Mouse (Mus musculus) lung, embryonic 14.5 days (tissue): Measurements from ENCODE around the gene Clasp1. TPM values are rescaled to one million over a fixed set of nuclear protein-coding genes. Genes with fewer than 3 reads are reported as not detected.

Experiments
- ATAC-seq: fragments of 200-750 bp; cut with Nextera tagmentation; 2 replicates; pipeline ENCODE4 v1.8.0; 2017; ENCODE audit warnings: mild to moderate bottlenecking, moderate TSS enrichment, moderate library complexity; ENCODE audit not compliant: insufficient read depth
- DNase-seq: peaks from one replicate; pipeline ENCODE4 v3.0.0-alpha.2; 2015
- H3K27ac ChIP-seq: fragments of 300-500 bp; sonication (generic); 2 replicates; pipeline ENCODE4 v1.5.1; 2014; ENCODE audit warnings: low read depth, mild to moderate bottlenecking, moderate library complexity
- H3K27me3 ChIP-seq: fragments of 300-500 bp; sonication (generic); 2 replicates; pipeline ENCODE4 v1.6.1; 2014; ENCODE audit warnings: low read length, control low read depth; ENCODE audit not compliant: insufficient read depth
- H3K36me3 ChIP-seq: fragments of 300-500 bp; sonication (generic); 2 replicates; pipeline ENCODE4 v1.6.1; 2014; ENCODE audit warnings: control low read depth; ENCODE audit not compliant: insufficient read depth
- H3K4me1 ChIP-seq: fragments of 300-500 bp; sonication (generic); 2 replicates; pipeline ENCODE4 v1.6.1; 2014; ENCODE audit warnings: antibody characterized with exemption, control low read depth; ENCODE audit not compliant: insufficient read depth
- H3K4me2 ChIP-seq: fragments of 300-500 bp; sonication (generic); 2 replicates; pipeline ENCODE4 v1.6.1; 2014; ENCODE audit warnings: mild to moderate bottlenecking
- H3K4me3 ChIP-seq: fragments of 300-500 bp; sonication (generic); 2 replicates; pipeline ENCODE4 v1.5.1; 2014; ENCODE audit warnings: low read depth, low read length
- H3K9ac ChIP-seq: fragments of 300-500 bp; sonication (generic); 2 replicates; pipeline ENCODE4 v1.6.1; 2014
- H3K9me3 ChIP-seq: fragments of 300-500 bp; sonication (generic); 2 replicates; pipeline ENCODE4 v1.6.1; 2016; ENCODE audit warnings: low read depth, low read length, control low read depth
- CTCF ChIP-seq: IDR thresholded peaks from 2 replicates; pipeline ENCODE4 v1.5.1; 2016; ENCODE audit warnings: antibody characterized with exemption, low read depth
- WGBS: fragments of 180-500 bp; shearing (Covaris S2); extraction: QIAGEN DNeasy Blood & Tissue Kit; methylation state at CpG from one replicate; pipeline ENCODE4 v1.1.7; 2014; 5-methylcytosine and 5-hydroxymethylcytosine counted together
- polyA plus RNA-seq: library from polyadenylated mRNA; unstranded; fragments of >200 nt; fragmentation: Nextera tagmentation; extraction: Ambion mirVana; gene quantifications from 2 replicates; pipeline ENCODE4 v1.2.1, GENCODE M21; 2014

Gene Clasp1
- polyA plus RNA-seq, 1 experiment from 2014 or later, result 60.7 TPM

DNA sequence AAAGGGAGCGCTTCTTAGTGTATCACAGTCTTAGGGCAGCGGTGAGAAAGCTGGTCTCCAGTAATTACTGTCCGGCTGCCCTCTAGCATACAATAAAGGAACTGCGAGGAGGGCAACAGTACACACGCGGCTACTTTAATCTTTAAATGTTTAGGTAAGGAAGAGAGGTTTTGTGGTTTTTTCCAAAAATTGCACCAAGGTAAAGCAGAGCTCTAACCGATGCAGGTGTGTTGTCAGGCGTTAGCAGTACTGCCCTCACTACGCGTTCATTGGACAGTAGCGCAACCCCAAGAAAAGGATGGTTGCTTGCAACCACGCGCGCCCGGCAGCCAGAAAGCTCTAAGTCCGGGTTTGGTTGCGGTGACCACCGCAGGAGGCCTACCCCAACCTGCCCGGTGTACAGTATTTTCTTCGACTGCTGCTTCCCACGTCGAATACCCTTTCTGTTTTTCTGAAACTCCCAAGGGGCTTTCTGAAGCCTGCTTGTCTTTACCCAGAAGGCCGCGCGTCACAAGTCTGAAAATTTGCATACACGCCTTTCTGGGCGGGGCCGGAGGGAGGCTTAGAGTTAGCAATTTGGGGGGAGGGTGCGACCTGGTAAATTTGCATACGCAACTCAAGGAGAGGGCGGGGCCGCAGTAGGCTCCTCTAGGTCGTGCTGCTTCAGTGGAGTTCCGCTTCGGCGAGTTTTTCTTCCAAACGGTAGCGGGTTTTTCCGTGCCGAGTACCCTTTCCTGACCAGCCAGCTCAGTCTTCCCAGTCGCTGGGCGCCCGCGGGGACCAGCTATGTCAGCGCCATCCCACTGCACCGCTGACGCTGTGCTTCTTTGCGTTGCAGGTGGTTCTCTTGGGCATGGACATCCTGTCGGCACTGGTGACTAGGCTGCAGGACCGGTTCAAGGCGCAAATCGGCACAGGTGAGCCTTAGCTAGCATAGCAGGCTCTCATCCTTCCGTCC is 70.4 kb downstream of the Clasp1 start:
- WGBS, result 2% methylated on average over 53 of the region's 53 CpGs
- H3K4me1 ChIP-seq, result peaks cover 7% of the 10 kb centered on the region
- peak; percentile 94 for ATAC-seq
- H3K36me3 ChIP-seq, result peaks cover 16% of the 10 kb centered on the region
- peak; percentile 98 for DNase-seq
- H3K9me3 ChIP-seq, result no peaks in the 10 kb centered on the region
- peak overlapping the region; percentile 44 for H3K4me3 ChIP-seq
- peak; percentile 60 for TF ChIP-seq CTCF
- peak overlapping the region; percentile 60 for H3K9ac ChIP-seq
- no peaks in the 10 kb centered on the region for H3K27me3 ChIP-seq
- H3K27ac ChIP-seq, result peak overlapping the region; percentile 99
- peak overlapping the region; percentile 69 for H3K4me2 ChIP-seq

DNA sequence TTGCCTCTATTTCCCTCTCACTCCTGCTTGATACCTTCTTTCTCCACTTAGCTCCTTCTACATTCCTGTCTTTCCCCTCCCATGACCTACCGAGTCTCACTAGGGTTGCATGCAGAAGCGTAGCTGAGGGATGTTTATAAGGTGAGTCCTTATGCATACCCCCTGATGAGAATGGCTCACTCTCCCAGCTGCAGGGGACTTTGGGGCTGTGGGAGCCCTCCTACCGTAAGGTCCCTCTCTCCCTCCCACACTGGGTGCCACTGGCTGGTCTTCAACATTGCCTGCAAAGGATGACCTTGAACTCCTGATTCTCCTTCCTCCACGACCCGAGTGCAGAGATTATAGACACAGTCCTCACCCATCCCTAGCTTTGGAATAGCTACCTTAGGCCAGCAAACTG is 71.9 kb downstream of the Clasp1 start:
- WGBS, result 88% methylated on average over 5 of the region's 5 CpGs
- H3K36me3 ChIP-seq, result peaks cover 30% of the 10 kb centered on the region
- H3K27ac ChIP-seq, result no peak overlapping the region
- TF ChIP-seq CTCF, result no peak
- DNase-seq, result no peak
- no peak overlapping the region for H3K4me3 ChIP-seq
- H3K27me3 ChIP-seq, result no peaks in the 10 kb centered on the region
- no peaks in the 10 kb centered on the region for H3K9me3 ChIP-seq
- H3K9ac ChIP-seq, result no peak overlapping the region
- no peak for ATAC-seq
- peaks cover 7% of the 10 kb centered on the region for H3K4me1 ChIP-seq
- no peak overlapping the region for H3K4me2 ChIP-seq

DNA sequence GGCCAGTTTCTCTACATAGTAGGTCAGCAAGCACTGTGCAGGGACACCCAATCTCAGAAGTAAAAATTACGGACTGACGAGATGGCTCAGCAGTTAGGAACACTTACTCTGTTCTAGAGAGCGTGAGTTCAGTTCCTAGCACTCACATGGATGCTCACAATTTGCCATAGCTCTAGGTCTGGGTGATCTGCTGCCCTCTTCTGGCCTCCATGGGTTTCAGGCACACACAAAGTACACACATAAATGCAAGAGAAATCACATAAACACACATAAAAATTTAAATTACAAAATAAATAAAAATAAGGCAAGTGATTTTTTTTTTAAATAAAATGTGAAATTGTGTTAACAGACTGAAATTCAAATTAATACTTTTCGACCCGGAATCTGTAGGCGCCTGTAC is 77.2 kb downstream of the Clasp1 start:
- 0 out of 2 replicates have a peak, but pooled peaks have one; percentile 34 for TF ChIP-seq CTCF
- H3K4me3 ChIP-seq, result no peak overlapping the region
- no peaks in the 10 kb centered on the region for H3K4me1 ChIP-seq
- no peak overlapping the region for H3K9ac ChIP-seq
- H3K9me3 ChIP-seq, result no peaks in the 10 kb centered on the region
- 97% methylated on average over 6 of the region's 6 CpGs for WGBS
- no peak for ATAC-seq
- no peak for DNase-seq
- peaks cover 58% of the 10 kb centered on the region for H3K36me3 ChIP-seq
- H3K27ac ChIP-seq, result no peak overlapping the region
- H3K4me2 ChIP-seq, result no peak overlapping the region
- H3K27me3 ChIP-seq, result no peaks in the 10 kb centered on the region

DNA sequence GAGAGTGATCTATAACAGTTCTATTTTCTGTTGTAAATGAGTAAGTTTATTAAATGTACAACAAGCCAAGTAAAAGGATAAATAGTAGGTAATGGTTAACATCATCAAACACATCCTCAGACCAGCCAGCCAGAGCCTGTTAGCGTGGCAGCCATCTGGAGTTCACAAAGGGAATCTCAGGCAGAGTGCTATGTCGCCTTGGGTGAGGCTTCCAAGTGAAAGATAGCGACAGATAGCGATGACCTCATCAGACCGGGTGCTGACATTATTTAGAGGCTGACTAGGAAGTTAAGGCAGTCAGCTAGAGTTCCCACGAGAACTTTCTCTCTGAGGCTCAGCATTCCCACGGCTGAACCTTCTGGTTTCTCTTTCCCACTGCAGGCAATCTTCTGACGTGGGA is 83.5 kb downstream of the Clasp1 start:
- ATAC-seq (no peak), DNase-seq (no peak)
- H3K36me3 ChIP-seq, result peaks cover 28% of the 10 kb centered on the region
- WGBS, result 73% methylated on average over 8 of the region's 8 CpGs
- H3K9me3 ChIP-seq, result no peaks in the 10 kb centered on the region
- no peak overlapping the region for H3K27ac ChIP-seq
- no peaks in the 10 kb centered on the region for H3K4me1 ChIP-seq
- no peak for TF ChIP-seq CTCF
- no peak overlapping the region for H3K9ac ChIP-seq
- no peak overlapping the region for H3K4me2 ChIP-seq
- no peak overlapping the region for H3K4me3 ChIP-seq
- H3K27me3 ChIP-seq, result no peaks in the 10 kb centered on the region

DNA sequence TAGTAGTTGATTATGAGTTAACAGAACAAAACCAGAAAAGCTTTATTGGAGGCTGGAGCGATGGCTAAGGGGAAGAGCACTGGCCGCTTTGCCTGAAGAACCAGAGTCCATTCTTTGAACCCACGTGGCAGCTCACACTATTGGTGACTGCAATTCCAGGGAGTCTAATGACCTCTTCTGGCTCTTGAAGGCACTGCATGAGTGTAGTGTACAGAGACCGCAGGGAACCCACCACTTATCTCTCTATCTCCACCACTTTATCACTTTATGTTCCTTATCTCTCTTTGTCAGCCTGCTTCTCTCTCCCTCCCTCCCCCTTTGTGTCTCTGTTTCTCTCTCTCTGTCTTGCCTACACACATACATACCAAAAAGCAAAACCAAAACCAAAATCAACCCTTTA is 88.1 kb downstream of the Clasp1 start:
- DNase-seq (peak; percentile 71), ATAC-seq (peak; percentile 50; the same call in 1 of the 2 replicates)
- Histone ChIP-seq H3K27me3 (no peaks in the 10 kb centered on the region), H3K4me2 (no peak overlapping the region), H3K4me3 (no peak overlapping the region), H3K4me1 (no peaks in the 10 kb centered on the region), H3K9ac (no peak overlapping the region), H3K9me3 (no peaks in the 10 kb centered on the region), H3K36me3 (peaks cover 2% of the 10 kb centered on the region; the same call in 1 of the 2 replicates), H3K27ac (no peak overlapping the region)
- 33% methylated on average over 4 of the region's 4 CpGs for WGBS
- peak; percentile 62 for TF ChIP-seq CTCF

DNA sequence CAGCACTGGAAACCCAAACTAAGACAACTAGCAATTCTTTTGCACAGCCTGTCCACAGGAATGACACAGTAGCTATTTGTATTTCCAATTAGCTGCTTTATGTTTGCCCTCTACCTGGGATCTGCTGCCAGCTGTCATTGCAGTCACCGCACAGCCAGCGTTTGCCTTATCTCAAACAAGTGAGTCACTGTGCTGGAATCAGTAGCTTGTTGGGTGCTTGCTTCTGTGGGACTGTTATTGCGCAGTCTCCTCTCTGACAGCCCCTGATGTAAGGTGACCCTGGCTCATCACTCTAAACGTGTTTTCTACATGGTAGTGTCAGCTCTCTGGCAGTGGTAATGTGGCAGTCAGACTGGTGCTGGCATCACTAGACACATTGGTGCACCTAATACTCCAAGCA is 90.4 kb downstream of the Clasp1 start:
- no peak overlapping the region for H3K27ac ChIP-seq
- WGBS, result 58% methylated on average over 4 of the region's 4 CpGs

DNA sequence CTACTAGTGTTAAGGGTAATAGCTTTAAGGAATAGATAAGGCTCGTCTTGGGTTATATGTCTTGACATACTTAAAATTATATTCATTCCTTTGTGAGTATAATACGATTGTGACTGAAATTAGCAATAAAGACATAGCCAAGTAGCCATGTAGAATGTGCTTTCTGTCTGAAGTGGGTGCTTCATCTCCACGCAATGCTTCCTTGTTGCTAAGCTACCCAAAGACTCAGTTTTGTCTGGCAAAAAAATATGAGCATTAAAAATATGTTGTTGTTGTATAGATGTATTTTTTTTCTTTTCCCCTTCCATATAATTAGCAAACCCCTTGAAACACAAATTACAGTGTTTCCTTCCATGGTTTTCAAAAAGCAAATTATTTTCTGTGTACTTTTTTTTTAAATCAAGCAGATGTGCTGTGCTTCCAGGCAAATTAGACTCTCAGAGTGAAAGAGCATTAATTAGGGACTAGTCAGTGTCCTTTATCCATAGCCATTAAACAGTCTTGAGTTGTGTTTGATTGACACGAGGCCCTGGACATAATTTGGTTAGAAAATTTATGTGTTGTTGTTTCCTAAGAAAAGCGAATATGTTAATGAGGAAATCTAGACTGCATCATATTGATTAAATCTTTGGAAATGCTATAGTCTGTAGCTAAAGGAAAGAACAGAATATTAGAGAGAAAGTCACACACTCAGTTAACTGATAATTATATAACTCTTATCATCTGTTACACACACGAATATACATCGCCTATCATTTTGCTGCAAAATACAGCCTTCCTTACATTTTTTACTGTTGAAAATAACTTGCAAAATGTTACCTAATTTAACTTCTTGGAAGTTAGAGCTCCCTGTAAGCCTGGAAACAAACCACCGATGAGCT is 91.9 kb downstream of the Clasp1 start:
- Histone ChIP-seq H3K27me3 (no peaks in the 10 kb centered on the region), H3K4me1 (no peaks in the 10 kb centered on the region), H3K4me3 (no peak overlapping the region), H3K27ac (peak overlapping the region; percentile 81; the same call in 1 of the 2 replicates), H3K9ac (no peak overlapping the region), H3K36me3 (no peaks in the 10 kb centered on the region), H3K4me2 (no peak overlapping the region), H3K9me3 (no peaks in the 10 kb centered on the region)
- TF ChIP-seq CTCF, result no peak
- WGBS, result 65% methylated on average over 8 of the region's 8 CpGs
- ATAC-seq, result no peak
- no peak for DNase-seq

More for the DNA sequence above, 90.4 kb downstream of the Clasp1 start:
- ATAC-seq (no peak), DNase-seq (no peak)
- Histone ChIP-seq H3K9ac (no peak overlapping the region), H3K4me2 (no peak overlapping the region), H3K27me3 (no peaks in the 10 kb centered on the region), H3K4me3 (no peak overlapping the region), H3K9me3 (no peaks in the 10 kb centered on the region), H3K36me3 (no peaks in the 10 kb centered on the region), H3K4me1 (no peaks in the 10 kb centered on the region)
- no peak for TF ChIP-seq CTCF
